Mouse (Mus musculus) limb, embryonic 14.5 days (tissue): ENCODE measurements around the gene Adk. TPM values are rescaled to one million over a fixed set of nuclear protein-coding genes. Genes with fewer than 3 reads are reported as not detected.
A peak's percentile ranks its signal among the peaks of the same experiment; 100 is the strongest.

Experiments
- ATAC-seq: fragments of 200-750 bp; cut with Nextera tagmentation; 2 replicates; pipeline ENCODE4 v1.8.0; 2017; ENCODE audit warnings: low read depth, moderate number of reproducible peaks, moderate TSS enrichment; ENCODE audit not compliant: low FRiP score
- DNase-seq: peaks from one replicate; pipeline ENCODE4 v3.0.0-alpha.2; 2015; ENCODE audit warnings: low spot score
- H3K27ac ChIP-seq: fragments of 300-500 bp; sonication (generic); replicated peaks from 2 replicates; pipeline ENCODE4 v1.5.1; 2014; ENCODE audit warnings: low read depth, mild to moderate bottlenecking, low read length, moderate library complexity, mixed read lengths
- H3K27me3 ChIP-seq: fragments of 300-500 bp; sonication (generic); 2 replicates; pipeline ENCODE4 v1.6.1; 2014; ENCODE audit warnings: low read length, mixed read lengths; ENCODE audit not compliant: control insufficient read depth, insufficient read depth
- H3K36me3 ChIP-seq: fragments of 300-500 bp; sonication (generic); 2 replicates; pipeline ENCODE4 v1.6.1; 2014; ENCODE audit warnings: mild to moderate bottlenecking, low read length, moderate library complexity, mixed read lengths; ENCODE audit not compliant: control insufficient read depth, insufficient read depth
- H3K4me1 ChIP-seq: fragments of 300-500 bp; sonication (generic); 2 replicates; pipeline ENCODE4 v1.6.1; 2014; ENCODE audit warnings: antibody characterized with exemption, low read length, mixed read lengths; ENCODE audit not compliant: control insufficient read depth, insufficient read depth
- H3K4me2 ChIP-seq: fragments of 300-500 bp; sonication (generic); replicated peaks from 2 replicates; pipeline ENCODE4 v1.6.1; 2014; ENCODE audit warnings: low read depth, mild to moderate bottlenecking, low read length, moderate library complexity; ENCODE audit not compliant: severe bottlenecking
- H3K4me3 ChIP-seq: fragments of 300-500 bp; sonication (generic); replicated peaks from 2 replicates; pipeline ENCODE4 v1.5.1; 2014; ENCODE audit warnings: low read length
- H3K9ac ChIP-seq: fragments of 300-500 bp; sonication (generic); 2 replicates; pipeline ENCODE4 v1.6.1; 2014; ENCODE audit warnings: mild to moderate bottlenecking, low read depth, low read length, moderate library complexity; ENCODE audit not compliant: severe bottlenecking
- H3K9me3 ChIP-seq: fragments of 300-500 bp; sonication (generic); 2 replicates; pipeline ENCODE4 v1.6.1; 2016; ENCODE audit warnings: low read length; ENCODE audit not compliant: control insufficient read depth
- POLR2A ChIP-seq: fragments of 200-500 bp; IDR thresholded peaks from 2 replicates; pipeline ENCODE4 v1.8.0; 2012; ENCODE audit warnings: inconsistent platforms, mild to moderate bottlenecking, moderate library complexity, borderline replicate concordance; ENCODE audit not compliant: insufficient read depth, insufficient read length; ENCODE audit errors: extremely low read depth
- WGBS: fragments of 180-500 bp; shearing (Covaris S2); extraction: QIAGEN DNeasy Blood & Tissue Kit; methylation state at CpG from one replicate; pipeline ENCODE4 v1.1.7; 2014; 5-methylcytosine and 5-hydroxymethylcytosine counted together
- polyA plus RNA-seq, 2 experiments: library from polyadenylated mRNA; depleted of rRNA in 1 of 2; stranded (reverse) in 1 of 2; unstranded in 1 of 2; fragments of >200 nt; fragmentation: Nextera tagmentation in 1 of 2; extraction: Ambion mirVana in 1 of 2; gene quantifications; 2 replicates each; pipeline versions ENCODE4 v1.2.1 to v1.2.3; 2012 to 2014

Gene Adk
- polyA plus RNA-seq, 2 experiments: 55.6 to 140 TPM

DNA sequence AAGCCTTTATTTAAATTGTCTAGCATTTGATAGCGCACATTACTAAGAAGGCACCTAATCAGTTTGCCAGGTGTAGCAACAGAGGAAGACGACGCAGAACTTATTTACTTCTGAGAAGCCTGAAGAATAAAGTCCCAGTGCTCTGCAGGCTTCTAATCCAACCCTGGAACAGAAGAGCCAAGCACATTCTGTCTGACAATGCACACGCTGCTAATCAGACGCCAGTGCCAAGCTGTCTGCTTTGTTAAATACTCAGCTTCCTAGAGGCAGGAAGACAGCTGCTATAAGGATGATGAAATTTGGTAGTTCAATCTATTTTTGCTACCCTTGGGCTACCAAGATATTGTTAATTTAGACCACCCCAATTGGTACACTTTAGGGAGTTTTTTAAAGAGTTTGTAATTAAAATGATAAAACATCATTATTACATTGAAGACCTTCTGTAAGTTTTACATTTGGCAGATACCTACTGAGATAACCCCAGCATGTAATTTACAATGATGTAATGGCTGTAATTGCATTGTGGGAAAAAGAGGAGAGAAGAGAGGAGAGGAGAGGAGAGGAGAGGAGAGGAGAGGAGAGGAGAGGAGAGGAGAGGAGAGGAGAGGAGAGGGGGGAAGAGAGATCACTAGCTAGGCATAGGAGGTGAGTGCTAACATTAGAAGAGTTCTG lies 201.1 kb downstream of the Adk start:
- no peak overlapping the region for H3K27ac ChIP-seq
- H3K4me3 ChIP-seq: no peak overlapping the region
- ATAC-seq: 0 out of 2 replicates have a peak, but pooled peaks have one; percentile 51
- no peak for TF ChIP-seq POLR2A
- H3K27me3 ChIP-seq: no peaks in the 10 kb centered on the region
- WGBS: 30% methylated on average over 5 of the region's 5 CpGs
- DNase-seq: peak; percentile 56
- no peaks in the 10 kb centered on the region for H3K9me3 ChIP-seq
- H3K4me1 ChIP-seq: peaks cover 17% of the 10 kb centered on the region
- no peaks in the 10 kb centered on the region for H3K36me3 ChIP-seq
- H3K9ac ChIP-seq: no peak overlapping the region
- no peak overlapping the region for H3K4me2 ChIP-seq

DNA sequence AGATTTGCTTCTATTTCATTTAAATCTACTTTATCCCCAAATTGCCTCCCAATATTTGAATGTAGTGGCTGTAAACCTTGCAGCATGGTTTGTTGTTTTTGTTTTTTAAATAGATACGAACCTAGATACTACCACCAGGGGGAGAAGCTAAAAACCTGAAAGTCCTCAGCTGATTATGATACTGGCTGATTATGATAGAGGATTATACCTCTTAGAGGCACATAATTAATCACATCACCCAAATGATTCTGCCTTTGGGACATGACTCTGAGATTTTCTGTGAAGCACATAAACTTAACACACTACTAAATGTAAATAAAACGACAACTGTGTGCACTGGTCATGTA lies 201.6 kb downstream of the Adk start:
- DNase-seq (no peak), ATAC-seq (no peak)
- Histone ChIP-seq H3K9me3 (no peaks in the 10 kb centered on the region), H3K27me3 (no peaks in the 10 kb centered on the region), H3K27ac (no peak overlapping the region), H3K4me1 (peaks cover 17% of the 10 kb centered on the region), H3K4me2 (no peak overlapping the region), H3K9ac (no peak overlapping the region), H3K4me3 (no peak overlapping the region), H3K36me3 (no peaks in the 10 kb centered on the region)
- 62% methylated on average over 2 of the region's 2 CpGs for WGBS
- TF ChIP-seq POLR2A: no peak

GRCm38 (mm10) chr14:21268229-21268628 lies 215.9 kb downstream of the Adk start:
- H3K9ac ChIP-seq: no peak overlapping the region
- H3K4me3 ChIP-seq: no peak overlapping the region
- WGBS: 86% methylated on average over 8 of the region's 8 CpGs
- H3K27me3 ChIP-seq: no peaks in the 10 kb centered on the region
- H3K9me3 ChIP-seq: no peaks in the 10 kb centered on the region
- DNase-seq (no peak), ATAC-seq (no peak)
- no peak overlapping the region for H3K4me2 ChIP-seq
- peaks cover 4% of the 10 kb centered on the region; the same call in 1 of the 2 replicates for H3K4me1 ChIP-seq
- TF ChIP-seq POLR2A: no peak
- no peak overlapping the region for H3K27ac ChIP-seq
- no peaks in the 10 kb centered on the region for H3K36me3 ChIP-seq

GRCm38 (mm10) chr14:21271472-21271871 lies 219.1 kb downstream of the Adk start:
- WGBS: 83% methylated on average over 4 of the region's 4 CpGs
- no peak overlapping the region for H3K4me3 ChIP-seq
- no peak for DNase-seq
- no peaks in the 10 kb centered on the region for H3K9me3 ChIP-seq
- no peak for ATAC-seq
- no peaks in the 10 kb centered on the region for H3K36me3 ChIP-seq
- TF ChIP-seq POLR2A: no peak
- H3K27ac ChIP-seq: no peak overlapping the region
- H3K27me3 ChIP-seq: no peaks in the 10 kb centered on the region
- H3K4me1 ChIP-seq: peaks cover 13% of the 10 kb centered on the region
- H3K9ac ChIP-seq: no peak overlapping the region
- no peak overlapping the region for H3K4me2 ChIP-seq

GRCm38 (mm10) chr14:21275786-21276185 lies 223.4 kb downstream of the Adk start:
- Histone ChIP-seq H3K27me3 (no peaks in the 10 kb centered on the region), H3K27ac (no peak overlapping the region), H3K36me3 (no peaks in the 10 kb centered on the region), H3K4me1 (peaks cover 13% of the 10 kb centered on the region), H3K4me3 (no peak overlapping the region), H3K9ac (no peak overlapping the region), H3K4me2 (no peak overlapping the region), H3K9me3 (no peaks in the 10 kb centered on the region)
- ATAC-seq: no peak
- no peak for DNase-seq
- TF ChIP-seq POLR2A: no peak
- 87% methylated on average over 1 of the region's 1 CpGs for WGBS

DNA sequence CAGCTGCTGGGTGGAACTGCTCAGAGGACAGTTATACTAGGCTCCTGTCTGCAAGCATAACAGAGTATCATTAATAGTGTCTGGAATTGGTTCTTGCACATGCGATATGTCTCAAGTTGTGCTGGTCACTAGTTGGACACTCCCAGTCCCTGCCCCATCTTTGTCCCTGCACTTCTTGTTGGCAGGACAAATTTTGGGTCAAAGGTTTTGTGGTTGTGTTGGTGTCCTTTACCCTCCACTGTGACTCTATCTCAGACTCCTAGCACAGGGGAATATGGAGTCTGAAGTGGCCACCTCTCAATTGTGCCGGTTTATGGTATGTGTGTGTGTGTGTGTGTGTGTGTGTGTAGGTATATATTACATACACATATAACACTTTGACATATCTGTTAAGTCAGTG lies 225.9 kb downstream of the Adk start:
- H3K27ac ChIP-seq: no peak overlapping the region
- no peak overlapping the region for H3K9ac ChIP-seq
- no peak overlapping the region for H3K4me2 ChIP-seq
- DNase-seq (no peak), ATAC-seq (no peak)
- H3K4me1 ChIP-seq: peaks cover 11% of the 10 kb centered on the region
- no peaks in the 10 kb centered on the region for H3K9me3 ChIP-seq
- no peak overlapping the region for H3K4me3 ChIP-seq
- H3K27me3 ChIP-seq: no peaks in the 10 kb centered on the region
- no peaks in the 10 kb centered on the region for H3K36me3 ChIP-seq
- no peak for TF ChIP-seq POLR2A
- 95% methylated on average over 2 of the region's 2 CpGs for WGBS
